Mouse (Mus musculus): ENCODE measurements around the gene Snx15.

GRCm38 (mm10) chr19:6126289-6126688, 1.8 kb downstream of the Snx15 start:
- no peak for TF ChIP-seq PAX5 (IDR thresholded peaks at IDR 0.05; ENCODE audit: low read length)
- TF ChIP-seq POLR2A (IDR thresholded peaks at IDR 0.05; ENCODE audit: low read depth, low read length), result no peak
- TF ChIP-seq CTCF (conservative IDR thresholded peaks at IDR 0.05 in 1 of 2, IDR thresholded peaks at IDR 0.05 in 1 of 2; ENCODE audit: low read depth in 2 of 2, low read length in 2 of 2), result peak; percentile 66 to 76
- no peak for TF ChIP-seq USF1 (IDR thresholded peaks at IDR 0.05; ENCODE audit: low read depth, low read length)
- no peak for TF ChIP-seq ZMIZ1 (IDR thresholded peaks at IDR 0.05; ENCODE audit: low read depth, low read length)
- TF ChIP-seq ELF1 (IDR thresholded peaks at IDR 0.05; ENCODE audit: low read depth, low read length), result no peak
- no peak for TF ChIP-seq EP300 (IDR thresholded peaks at IDR 0.05; ENCODE audit: low read length)

Data from CH12.LX (cell line).